Mouse (Mus musculus) embryonic facial prominence, embryonic 13.5 days (tissue): ENCODE data around the gene Acer1. TPM values are rescaled to one million over a fixed set of nuclear protein-coding genes. Genes with fewer than 3 reads are reported as not detected.
"Not testable (repeated sequence)": the region's sequence is repeated elsewhere in the genome, so short reads cannot be mapped to it uniquely, and the experiment has no call there.

Experiments used
- ATAC-seq: fragments of 200-750 bp; cut with Nextera tagmentation; 2 replicates; pipeline ENCODE4 v1.8.0; 2017; ENCODE audit warnings: low read depth; ENCODE audit not compliant: insufficient number of reproducible peaks, insufficient read depth, low FRiP score, low TSS enrichment
- H3K27ac ChIP-seq: fragments of 300-500 bp; sonication (generic); 2 replicates; pipeline ENCODE4 v1.5.1; 2015; ENCODE audit warnings: moderate library complexity, mild to moderate bottlenecking, inconsistent platforms
- H3K27me3 ChIP-seq: fragments of 300-500 bp; sonication (generic); 2 replicates; pipeline ENCODE4 v1.6.1; 2015; ENCODE audit warnings: mild to moderate bottlenecking, inconsistent platforms
- H3K36me3 ChIP-seq: fragments of 300-500 bp; sonication (generic); 2 replicates; pipeline ENCODE4 v1.6.1; 2015; ENCODE audit warnings: mild to moderate bottlenecking, inconsistent platforms
- H3K4me1 ChIP-seq: fragments of 300-500 bp; sonication (generic); 2 replicates; pipeline ENCODE4 v1.6.1; 2015; ENCODE audit warnings: inconsistent platforms
- H3K4me2 ChIP-seq: fragments of 300-500 bp; sonication (generic); 2 replicates; pipeline ENCODE4 v1.6.1; 2015; ENCODE audit warnings: moderate library complexity, mild to moderate bottlenecking, inconsistent platforms
- H3K4me3 ChIP-seq: fragments of 300-500 bp; sonication (generic); 2 replicates; pipeline ENCODE4 v1.5.1; 2015; ENCODE audit warnings: mild to moderate bottlenecking, inconsistent platforms
- H3K9ac ChIP-seq: fragments of 300-500 bp; sonication (generic); 2 replicates; pipeline ENCODE4 v1.6.1; 2015; ENCODE audit warnings: mild to moderate bottlenecking, inconsistent platforms
- H3K9me3 ChIP-seq: fragments of 300-500 bp; sonication (generic); 2 replicates; pipeline ENCODE4 v1.6.1; 2016; ENCODE audit warnings: inconsistent platforms
- WGBS: fragments of 180-500 bp; shearing (Covaris S2); methylation state at CpG from one replicate; pipeline ENCODE4 v1.1.7; 2015; ENCODE audit warnings: mixed read lengths; 5-methylcytosine and 5-hydroxymethylcytosine counted together
- polyA plus RNA-seq: library from polyadenylated mRNA; unstranded; fragments of >200 nt; fragmentation: Nextera tagmentation; extraction: Ambion mirVana; gene quantifications from 2 replicates; pipeline ENCODE4 v1.2.1, GENCODE M21; 2015

Acer1 gene
- polyA plus RNA-seq, 1 experiment from 2014 or later = 0.17 TPM

- Histone ChIP-seq H3K4me1 (peaks cover 32% of the 10 kb centered on the region), H3K27me3 (0 out of 2 replicates have a peak, but pooled peaks cover 3% of the 10 kb centered on the region), H3K36me3 (peaks cover 12% of the 10 kb centered on the region; the same call in 1 of the 2 replicates), H3K9ac (peak overlapping the region; percentile 97), H3K27ac (peak overlapping the region; percentile 82), H3K4me3 (peak overlapping the region; percentile 94), H3K4me2 (peak overlapping the region; percentile 93), H3K9me3 (no peaks in the 10 kb centered on the region)
- ATAC-seq = peak; percentile 23
- WGBS = 1% methylated on average over 43 of the region's 45 CpGs
Measured at GRCm38 (mm10) chr17:56934545-56935330, 47.2 kb downstream of the Acer1 start.

GRCm38 (mm10) chr17:56933395-56933794 lies 48.5 kb downstream of the Acer1 start:
- peaks cover 12% of the 10 kb centered on the region; the same call in 1 of the 2 replicates for H3K36me3 ChIP-seq

GRCm38 (mm10) chr17:56930026-56930425 lies 51.9 kb downstream of the Acer1 start:
- H3K9me3 ChIP-seq = no peaks in the 10 kb centered on the region
- peaks cover 32% of the 10 kb centered on the region for H3K4me1 ChIP-seq
- H3K4me3 ChIP-seq = no peak overlapping the region
- peaks cover 32% of the 10 kb centered on the region for H3K36me3 ChIP-seq
- H3K27me3 ChIP-seq = no peaks in the 10 kb centered on the region
- 90% methylated on average over 8 of the region's 8 CpGs for WGBS
- H3K27ac ChIP-seq = no peak overlapping the region
- no peak overlapping the region for H3K4me2 ChIP-seq
- no peak overlapping the region for H3K9ac ChIP-seq
- no peak for ATAC-seq

More at GRCm38 (mm10) chr17:56933395-56933794, 48.5 kb downstream of the Acer1 start:
- Histone ChIP-seq H3K9me3 (no peaks in the 10 kb centered on the region), H3K4me1 (peaks cover 32% of the 10 kb centered on the region), H3K9ac (peak overlapping the region; percentile 97; the same call in 1 of the 2 replicates), H3K4me2 (peak overlapping the region; percentile 93), H3K27me3 (0 out of 2 replicates have a peak, but pooled peaks cover 3% of the 10 kb centered on the region), H3K4me3 (0 out of 2 replicates have a peak overlapping the region, but pooled peaks have one; percentile 94), H3K27ac (no peak overlapping the region)
- ATAC-seq = no peak
- WGBS = 94% methylated on average over 2 of the region's 2 CpGs

- H3K4me3 ChIP-seq = no peak overlapping the region
- no peak overlapping the region for H3K27ac ChIP-seq
- no peak overlapping the region for H3K4me2 ChIP-seq
- peaks cover 37% of the 10 kb centered on the region for H3K36me3 ChIP-seq
- H3K4me1 ChIP-seq = peaks cover 30% of the 10 kb centered on the region
- H3K9me3 ChIP-seq = no peaks in the 10 kb centered on the region
- WGBS = 89% methylated on average over 1 of the region's 1 CpGs
- no peaks in the 10 kb centered on the region for H3K27me3 ChIP-seq
- no peak for ATAC-seq
- no peak overlapping the region for H3K9ac ChIP-seq
Measured at GRCm38 (mm10) chr17:56929530-56929929, 52.4 kb downstream of the Acer1 start.

- H3K4me3 ChIP-seq = no peak overlapping the region
- H3K27me3 ChIP-seq = no peaks in the 10 kb centered on the region
- H3K4me2 ChIP-seq = no peak overlapping the region
- peaks cover 26% of the 10 kb centered on the region for H3K4me1 ChIP-seq
- no peak overlapping the region for H3K27ac ChIP-seq
- ATAC-seq = no peak
- H3K36me3 ChIP-seq = peaks cover 37% of the 10 kb centered on the region
- no peaks in the 10 kb centered on the region for H3K9me3 ChIP-seq
- H3K9ac ChIP-seq = no peak overlapping the region
Measured at GRCm38 (mm10) chr17:56929101-56929500, 52.8 kb downstream of the Acer1 start.

GRCm38 (mm10) chr17:56925998-56926397 lies 55.9 kb downstream of the Acer1 start:
- ATAC-seq = no peak
- 95% methylated on average over 2 of the region's 2 CpGs for WGBS
- Histone ChIP-seq H3K9me3 (no peaks in the 10 kb centered on the region), H3K4me1 (0 out of 2 replicates have a peak, but pooled peaks cover under 1% of the 10 kb centered on the region), H3K36me3 (peaks cover 51% of the 10 kb centered on the region), H3K4me3 (no peak overlapping the region), H3K9ac (no peak overlapping the region), H3K4me2 (no peak overlapping the region), H3K27me3 (no peaks in the 10 kb centered on the region), H3K27ac (no peak overlapping the region)

GRCm38 (mm10) chr17:56919725-56920124 lies 62.2 kb downstream of the Acer1 start:
- no peaks in the 10 kb centered on the region for H3K4me1 ChIP-seq
- peaks cover 80% of the 10 kb centered on the region for H3K36me3 ChIP-seq
- 85% methylated on average over 3 of the region's 3 CpGs for WGBS

GRCm38 (mm10) chr17:56917166-56917565 lies 64.8 kb downstream of the Acer1 start:
- Histone ChIP-seq H3K4me1 (no peaks in the 10 kb centered on the region), H3K4me3 (no peak overlapping the region), H3K27ac (no peak overlapping the region), H3K9ac (no peak overlapping the region), H3K36me3 (peaks cover 88% of the 10 kb centered on the region), H3K4me2 (no peak overlapping the region), H3K9me3 (no peaks in the 10 kb centered on the region), H3K27me3 (no peaks in the 10 kb centered on the region)
- 94% methylated on average over 2 of the region's 2 CpGs for WGBS
- no peak for ATAC-seq

More at GRCm38 (mm10) chr17:56919725-56920124, 62.2 kb downstream of the Acer1 start:
- Histone ChIP-seq H3K9me3 (no peaks in the 10 kb centered on the region), H3K27ac (no peak overlapping the region), H3K4me2 (no peak overlapping the region), H3K9ac (no peak overlapping the region), H3K4me3 (no peak overlapping the region), H3K27me3 (no peaks in the 10 kb centered on the region)
- ATAC-seq = no peak

- Histone ChIP-seq H3K27ac (no peak overlapping the region), H3K4me2 (no peak overlapping the region), H3K4me3 (no peak overlapping the region), H3K27me3 (no peaks in the 10 kb centered on the region), H3K9ac (no peak overlapping the region), H3K36me3 (peaks cover 86% of the 10 kb centered on the region), H3K9me3 (no peaks in the 10 kb centered on the region), H3K4me1 (no peaks in the 10 kb centered on the region)
- no peak for ATAC-seq
Measured at GRCm38 (mm10) chr17:56913444-56913843, 68.5 kb downstream of the Acer1 start.

GRCm38 (mm10) chr17:56913023-56913422 lies 68.9 kb downstream of the Acer1 start:
- Histone ChIP-seq H3K27ac (no peak overlapping the region), H3K36me3 (peaks cover 86% of the 10 kb centered on the region), H3K4me2 (no peak overlapping the region), H3K9me3 (no peaks in the 10 kb centered on the region), H3K4me1 (no peaks in the 10 kb centered on the region), H3K4me3 (no peak overlapping the region), H3K9ac (no peak overlapping the region), H3K27me3 (no peaks in the 10 kb centered on the region)
- WGBS = 91% methylated on average over 3 of the region's 3 CpGs
- ATAC-seq = no peak

- 92% methylated on average over 2 of the region's 2 CpGs for WGBS
- H3K27ac ChIP-seq, H3K4me1 ChIP-seq, H3K9ac ChIP-seq, H3K4me3 ChIP-seq, ATAC-seq, H3K27me3 ChIP-seq, H3K9me3 ChIP-seq, H3K4me2 ChIP-seq: not testable (repeated sequence)
- H3K36me3 ChIP-seq = peaks cover 93% of the 10 kb centered on the region
Measured at GRCm38 (mm10) chr17:56909764-56910163, 72.2 kb downstream of the Acer1 start.

GRCm38 (mm10) chr17:56907887-56908286 lies 74.0 kb downstream of the Acer1 start:
- Histone ChIP-seq H3K9me3 (no peaks in the 10 kb centered on the region), H3K27me3 (no peaks in the 10 kb centered on the region), H3K4me2 (no peak overlapping the region), H3K27ac (no peak overlapping the region), H3K4me3 (no peak overlapping the region), H3K9ac (no peak overlapping the region), H3K36me3 (peaks cover 92% of the 10 kb centered on the region), H3K4me1 (no peaks in the 10 kb centered on the region)
- WGBS = 86% methylated on average over 9 of the region's 9 CpGs
- no peak for ATAC-seq
